Mouse (Mus musculus): ENCODE measurements around the gene Mark2. TPM values are rescaled to one million over a fixed set of nuclear protein-coding genes. Genes with fewer than 3 reads are reported as not detected.

The Mark2 gene
- polyA plus RNA-seq, 1 experiment from 2014 or later, result 47.4 TPM

DNA sequence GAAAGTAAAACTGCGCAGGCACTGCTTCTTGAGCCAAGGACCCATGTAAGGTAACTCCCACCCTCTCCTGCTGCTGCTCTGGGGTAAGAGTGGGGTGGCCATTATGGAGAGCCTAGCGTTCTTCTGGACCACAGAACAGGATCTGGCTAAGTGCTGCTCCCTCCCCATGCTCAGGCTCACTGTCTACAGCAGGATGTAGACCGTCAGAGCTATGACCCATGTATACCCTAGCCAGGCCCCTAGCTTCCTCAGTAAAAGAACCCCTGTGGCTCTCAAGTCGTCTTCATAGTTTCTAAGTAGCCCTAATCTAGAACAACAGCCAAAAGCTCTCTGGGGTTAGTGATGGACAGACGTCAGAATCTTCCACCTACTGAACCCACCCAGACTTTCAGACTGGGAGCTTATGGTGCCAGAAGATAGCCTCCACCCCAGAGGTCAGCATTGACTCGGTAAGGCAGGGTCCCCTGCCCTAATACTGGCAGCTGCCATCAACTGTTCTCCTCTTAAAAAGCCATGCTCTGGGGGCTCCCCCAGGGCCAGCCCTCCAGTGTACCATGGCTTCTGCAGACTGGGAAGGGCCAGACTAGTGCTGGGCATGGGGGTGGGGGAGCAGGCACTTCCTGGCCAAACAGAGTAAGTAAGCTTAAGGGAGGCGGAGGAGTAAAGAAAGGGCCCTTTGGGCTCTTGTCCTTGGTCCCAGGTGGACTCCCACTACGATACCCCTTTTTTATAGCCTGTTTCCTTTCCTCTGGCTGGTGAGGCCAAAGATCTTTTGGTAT is 47.4 kb downstream of the Mark2 start:
- DNase-seq (ENCODE audit: low spot score), result no peak
- peaks cover 2% of the 10 kb centered on the region; the same call in 1 of the 2 replicates for H3K36me3 ChIP-seq (ENCODE audit: control insufficient read depth, insufficient read depth, low read length)
- H3K9ac ChIP-seq (ENCODE audit: low read depth, low read length), result no peak overlapping the region

DNA sequence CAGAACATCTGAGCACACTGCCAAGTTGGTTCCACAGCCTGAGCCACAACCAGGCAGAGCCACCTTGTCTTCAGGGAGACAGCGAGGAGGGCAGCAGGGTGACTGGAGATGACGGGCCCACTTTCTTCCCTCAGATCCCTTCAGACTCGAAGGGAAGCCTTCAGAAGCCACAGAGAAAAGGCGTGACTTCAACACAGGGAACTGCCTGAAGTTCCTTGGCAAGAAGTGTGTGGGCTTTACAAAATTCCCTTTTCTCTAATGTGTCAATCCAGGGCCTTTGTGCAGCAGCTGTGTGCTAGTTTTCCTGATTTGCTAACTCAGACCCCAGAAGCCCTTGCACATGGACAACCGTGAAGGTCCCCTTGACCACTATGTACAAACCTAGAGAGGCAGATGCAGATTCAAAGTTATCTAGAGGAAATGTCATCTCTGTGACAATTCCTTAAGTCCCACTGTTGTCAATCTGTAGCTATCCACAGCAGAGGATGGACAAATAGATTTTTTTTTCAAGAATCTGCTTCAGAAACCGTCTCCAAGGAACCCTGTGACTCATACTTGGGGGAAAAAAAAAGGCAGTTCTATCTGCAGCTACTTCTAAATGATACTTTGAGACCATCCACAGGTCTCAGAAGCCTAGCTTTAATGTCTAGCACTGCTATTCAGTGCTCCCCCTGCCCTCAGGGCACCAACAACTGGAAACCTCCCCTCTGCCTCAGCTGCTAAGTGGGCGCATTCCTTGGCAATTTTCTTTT is 49.5 kb downstream of the Mark2 start:
- Histone ChIP-seq H3K4me2 (replicated peaks; ENCODE audit: low read depth, low read length) (no peak overlapping the region), H3K4me3 (ENCODE audit: low read depth, low read length) (no peak overlapping the region), H3K9ac (ENCODE audit: low read depth, low read length) (no peak overlapping the region), H3K4me1 (replicated peaks; ENCODE audit: control insufficient read depth, insufficient read depth, low read length) (no peaks in the 10 kb centered on the region), H3K9me3 (ENCODE audit: control insufficient read depth, low read length) (no peaks in the 10 kb centered on the region), H3K36me3 (ENCODE audit: control insufficient read depth, insufficient read depth, low read length) (peaks cover 2% of the 10 kb centered on the region; the same call in 1 of the 2 replicates), H3K27me3 (ENCODE audit: control insufficient read depth, insufficient read depth, low read length) (no peaks in the 10 kb centered on the region), H3K27ac (ENCODE audit: low read depth, low read length) (no peak overlapping the region)
- no peak for DNase-seq (ENCODE audit: low spot score)
- WGBS, result 87% methylated on average over 7 of the region's 7 CpGs
- no peak for ATAC-seq (ENCODE audit: low FRiP score)

More for the DNA sequence above, 47.4 kb downstream of the Mark2 start:
- Histone ChIP-seq H3K9me3 (ENCODE audit: control insufficient read depth, low read length) (no peaks in the 10 kb centered on the region), H3K27me3 (ENCODE audit: control insufficient read depth, insufficient read depth, low read length) (no peaks in the 10 kb centered on the region), H3K4me2 (replicated peaks; ENCODE audit: low read depth, low read length) (no peak overlapping the region), H3K4me1 (replicated peaks; ENCODE audit: control insufficient read depth, insufficient read depth, low read length) (no peaks in the 10 kb centered on the region), H3K4me3 (ENCODE audit: low read depth, low read length) (no peak overlapping the region), H3K27ac (ENCODE audit: low read depth, low read length) (no peak overlapping the region)
- no peak for ATAC-seq (ENCODE audit: low FRiP score)
- 79% methylated on average over 8 of the region's 8 CpGs for WGBS

DNA sequence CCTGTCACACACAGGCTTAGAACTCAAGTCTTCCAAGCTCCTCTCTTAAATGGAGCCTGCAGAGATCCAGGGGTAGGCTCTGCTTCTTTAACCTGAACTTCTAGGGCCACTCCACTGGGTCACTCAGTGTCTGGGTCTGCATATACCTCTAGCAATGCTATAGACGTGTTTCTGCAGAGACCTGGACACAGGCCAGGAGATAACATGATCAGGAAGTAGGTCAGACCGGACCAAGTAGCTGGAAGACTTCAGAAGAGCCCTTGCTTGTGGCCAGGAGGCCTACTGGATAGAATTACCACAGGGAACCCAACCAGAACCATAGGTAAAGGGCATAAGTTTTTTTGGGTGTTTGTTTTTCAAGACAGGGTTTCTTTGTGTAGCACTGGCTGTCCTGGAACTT is 51.9 kb downstream of the Mark2 start:
- Histone ChIP-seq H3K4me2 (replicated peaks; ENCODE audit: low read depth, low read length) (no peak overlapping the region), H3K9ac (ENCODE audit: low read depth, low read length) (no peak overlapping the region), H3K27me3 (ENCODE audit: control insufficient read depth, insufficient read depth, low read length) (no peaks in the 10 kb centered on the region), H3K27ac (ENCODE audit: low read depth, low read length) (no peak overlapping the region), H3K4me1 (replicated peaks; ENCODE audit: control insufficient read depth, insufficient read depth, low read length) (no peaks in the 10 kb centered on the region), H3K36me3 (ENCODE audit: control insufficient read depth, insufficient read depth, low read length) (peaks cover 6% of the 10 kb centered on the region; the same call in 1 of the 2 replicates), H3K4me3 (ENCODE audit: low read depth, low read length) (no peak overlapping the region), H3K9me3 (ENCODE audit: control insufficient read depth, low read length) (no peaks in the 10 kb centered on the region)
- ATAC-seq (ENCODE audit: low FRiP score) (no peak), DNase-seq (ENCODE audit: low spot score) (no peak)
- 80% methylated on average over 2 of the region's 2 CpGs for WGBS

DNA sequence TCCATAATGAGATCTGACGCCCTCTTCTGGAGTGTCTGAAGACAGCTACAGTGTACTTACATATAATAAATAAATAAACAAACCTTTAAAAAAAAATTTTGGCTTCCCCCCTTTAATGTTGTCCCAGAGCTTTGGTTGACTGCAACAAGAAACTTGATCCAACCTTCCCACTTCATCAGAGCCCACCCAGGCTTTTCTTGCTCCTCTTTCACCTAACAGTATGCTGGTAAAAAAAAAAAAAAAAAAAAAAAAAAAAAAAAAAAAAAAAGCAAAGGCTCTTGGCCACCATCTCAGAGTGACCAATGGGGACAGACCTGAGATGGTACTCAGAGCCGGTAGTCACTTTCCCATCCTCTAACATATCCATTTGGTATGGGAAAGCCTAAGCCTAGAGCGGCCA is 53.4 kb downstream of the Mark2 start:
- 93% methylated on average over 3 of the region's 3 CpGs for WGBS

DNA sequence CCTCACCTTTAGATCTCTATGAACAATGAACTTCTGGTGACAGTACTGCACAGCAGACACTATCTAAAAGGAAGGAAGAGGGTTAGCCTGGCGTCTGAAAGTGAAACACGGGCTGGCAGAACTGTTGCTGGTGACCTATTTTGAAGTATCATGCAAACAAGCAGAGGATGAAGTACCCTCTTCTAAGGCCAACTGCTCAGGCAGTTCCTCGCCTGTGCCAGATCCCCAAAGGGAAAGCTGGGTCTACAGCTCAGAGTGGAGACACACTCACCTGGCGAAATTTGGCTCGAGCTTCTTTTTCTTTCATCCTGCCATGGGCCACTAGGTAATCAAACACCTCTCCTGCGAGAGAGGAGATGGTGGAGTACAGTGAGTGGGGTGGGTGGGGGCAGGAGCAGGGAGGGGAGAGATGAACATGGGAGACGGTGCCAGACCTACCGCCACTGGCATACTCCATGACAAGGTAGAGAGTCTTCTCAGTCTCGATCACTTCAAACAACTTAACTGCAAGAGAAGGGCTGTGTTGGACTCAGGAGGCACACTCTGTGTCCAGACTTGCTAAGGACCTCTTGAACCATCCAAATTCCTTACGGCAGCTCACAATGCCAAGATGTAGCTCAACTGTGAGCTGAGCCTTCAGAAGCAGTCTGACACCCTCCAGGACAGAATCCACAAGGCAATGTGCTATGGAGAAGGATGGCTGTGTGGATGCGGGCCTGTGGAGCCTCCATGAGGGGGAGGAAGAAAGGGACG is 54.9 kb downstream of the Mark2 start:
- no peaks in the 10 kb centered on the region for H3K4me1 ChIP-seq (replicated peaks; ENCODE audit: control insufficient read depth, insufficient read depth, low read length)

More for the DNA sequence above, 53.4 kb downstream of the Mark2 start:
- no peaks in the 10 kb centered on the region for H3K4me1 ChIP-seq (replicated peaks; ENCODE audit: control insufficient read depth, insufficient read depth, low read length)
- no peaks in the 10 kb centered on the region for H3K9me3 ChIP-seq (ENCODE audit: control insufficient read depth, low read length)
- no peak overlapping the region for H3K4me2 ChIP-seq (replicated peaks; ENCODE audit: low read depth, low read length)
- DNase-seq (ENCODE audit: low spot score), result no peak
- H3K36me3 ChIP-seq (ENCODE audit: control insufficient read depth, insufficient read depth, low read length), result peaks cover 10% of the 10 kb centered on the region; the same call in 1 of the 2 replicates
- H3K4me3 ChIP-seq (ENCODE audit: low read depth, low read length), result no peak overlapping the region
- no peak overlapping the region for H3K27ac ChIP-seq (ENCODE audit: low read depth, low read length)
- no peak for ATAC-seq (ENCODE audit: low FRiP score)
- H3K9ac ChIP-seq (ENCODE audit: low read depth, low read length), result no peak overlapping the region
- no peaks in the 10 kb centered on the region for H3K27me3 ChIP-seq (ENCODE audit: control insufficient read depth, insufficient read depth, low read length)

DNA sequence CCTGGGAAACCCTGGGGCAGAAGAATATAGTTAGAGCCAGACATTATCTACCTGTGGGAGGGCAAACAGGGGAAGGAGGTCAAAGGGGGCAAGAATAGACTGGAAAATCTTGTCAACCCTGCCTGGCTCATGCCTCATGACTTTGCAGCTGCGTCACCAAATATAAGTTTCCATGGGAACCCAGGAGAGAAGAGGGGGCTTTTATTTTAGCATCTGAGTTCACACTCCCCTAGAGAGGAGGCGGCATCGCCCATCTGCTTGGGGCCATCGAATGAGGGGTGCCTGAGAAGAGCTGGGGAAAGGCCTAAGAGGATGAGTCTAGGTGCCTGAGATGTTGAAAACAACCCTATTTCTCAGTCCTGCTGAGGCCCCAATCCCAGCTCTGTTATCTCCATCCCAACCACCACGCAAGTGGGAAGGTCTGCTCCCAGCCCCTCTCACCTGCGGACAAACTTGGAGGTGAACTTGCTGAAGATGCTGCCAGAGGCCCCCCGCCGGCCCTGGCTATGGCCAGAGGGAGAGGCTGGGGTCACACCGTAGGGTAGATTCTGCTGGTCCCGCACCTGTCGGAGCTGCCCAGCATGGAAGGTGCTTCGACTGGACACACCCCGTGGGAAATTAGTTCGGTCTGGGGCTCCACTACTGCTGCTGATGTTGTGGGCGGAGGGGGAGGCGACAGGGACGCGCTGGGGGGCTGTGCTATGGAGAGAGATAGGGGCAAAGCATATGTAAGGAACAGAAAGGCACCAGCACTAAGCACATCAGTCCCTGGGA is 60.9 kb downstream of the Mark2 start:
- H3K4me2 ChIP-seq (replicated peaks; ENCODE audit: low read depth, low read length), result no peak overlapping the region
- DNase-seq (ENCODE audit: low spot score) (no peak), ATAC-seq (ENCODE audit: low FRiP score) (no peak)
- 89% methylated on average over 18 of the region's 18 CpGs for WGBS
- H3K36me3 ChIP-seq (ENCODE audit: control insufficient read depth, insufficient read depth, low read length), result peaks cover 17% of the 10 kb centered on the region
- H3K9me3 ChIP-seq (ENCODE audit: control insufficient read depth, low read length), result no peaks in the 10 kb centered on the region
- H3K27me3 ChIP-seq (ENCODE audit: control insufficient read depth, insufficient read depth, low read length), result no peaks in the 10 kb centered on the region
- no peak overlapping the region for H3K27ac ChIP-seq (ENCODE audit: low read depth, low read length)
- H3K9ac ChIP-seq (ENCODE audit: low read depth, low read length), result no peak overlapping the region
- peaks cover 10% of the 10 kb centered on the region; the same call in 1 of the 2 replicates for H3K4me1 ChIP-seq (replicated peaks; ENCODE audit: control insufficient read depth, insufficient read depth, low read length)
- no peak overlapping the region for H3K4me3 ChIP-seq (ENCODE audit: low read depth, low read length)

More for the DNA sequence above, 54.9 kb downstream of the Mark2 start:
- Histone ChIP-seq H3K4me2 (replicated peaks; ENCODE audit: low read depth, low read length) (no peak overlapping the region), H3K27ac (ENCODE audit: low read depth, low read length) (no peak overlapping the region), H3K9ac (ENCODE audit: low read depth, low read length) (no peak overlapping the region), H3K9me3 (ENCODE audit: control insufficient read depth, low read length) (no peaks in the 10 kb centered on the region), H3K4me3 (ENCODE audit: low read depth, low read length) (no peak overlapping the region), H3K27me3 (ENCODE audit: control insufficient read depth, insufficient read depth, low read length) (no peaks in the 10 kb centered on the region), H3K36me3 (ENCODE audit: control insufficient read depth, insufficient read depth, low read length) (peaks cover 21% of the 10 kb centered on the region)
- ATAC-seq (ENCODE audit: low FRiP score), result no peak
- WGBS, result 95% methylated on average over 12 of the region's 12 CpGs
- DNase-seq (ENCODE audit: low spot score), result no peak

DNA sequence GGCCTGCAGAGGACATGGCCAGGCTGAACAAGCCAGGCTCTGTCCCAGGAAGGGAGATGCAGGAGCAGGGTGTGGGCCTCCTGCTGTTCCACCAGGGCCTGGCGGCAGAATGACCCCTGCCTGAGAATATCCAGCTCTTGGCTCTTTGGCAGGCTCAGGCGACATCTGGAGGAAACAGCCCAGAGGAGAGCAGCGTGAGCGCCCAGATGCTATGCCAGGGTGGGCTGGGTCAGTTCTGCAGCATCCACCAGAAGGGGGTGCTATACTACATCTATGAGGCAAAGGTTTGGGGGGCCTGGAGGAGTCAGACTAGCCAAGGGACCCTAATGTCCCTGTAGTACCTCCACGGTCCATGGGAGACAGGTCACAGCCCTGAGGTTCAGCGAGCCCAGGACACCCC is 62.5 kb downstream of the Mark2 start:
- Histone ChIP-seq H3K27me3 (ENCODE audit: control insufficient read depth, insufficient read depth, low read length) (no peaks in the 10 kb centered on the region), H3K9me3 (ENCODE audit: control insufficient read depth, low read length) (no peaks in the 10 kb centered on the region), H3K4me2 (replicated peaks; ENCODE audit: low read depth, low read length) (no peak overlapping the region), H3K9ac (ENCODE audit: low read depth, low read length) (no peak overlapping the region), H3K4me1 (replicated peaks; ENCODE audit: control insufficient read depth, insufficient read depth, low read length) (peaks cover 17% of the 10 kb centered on the region), H3K4me3 (ENCODE audit: low read depth, low read length) (no peak overlapping the region), H3K27ac (ENCODE audit: low read depth, low read length) (no peak overlapping the region), H3K36me3 (ENCODE audit: control insufficient read depth, insufficient read depth, low read length) (peaks cover 23% of the 10 kb centered on the region)
- peak; percentile 76 for DNase-seq (ENCODE audit: low spot score)
- WGBS, result 42% methylated on average over 6 of the region's 6 CpGs
- ATAC-seq (ENCODE audit: low FRiP score), result peak; percentile 53
